Mouse (Mus musculus): ENCODE measurements around the gene Scaf4. TPM values are rescaled to one million over a fixed set of nuclear protein-coding genes. Genes with fewer than 3 reads are reported as not detected.
"Not testable (repeated sequence)": the region's sequence is repeated elsewhere in the genome, so short reads cannot be mapped to it uniquely, and the experiment has no call there.

Scaf4 gene
- polyA plus RNA-seq, 1 experiment, result 19.6 TPM

DNA sequence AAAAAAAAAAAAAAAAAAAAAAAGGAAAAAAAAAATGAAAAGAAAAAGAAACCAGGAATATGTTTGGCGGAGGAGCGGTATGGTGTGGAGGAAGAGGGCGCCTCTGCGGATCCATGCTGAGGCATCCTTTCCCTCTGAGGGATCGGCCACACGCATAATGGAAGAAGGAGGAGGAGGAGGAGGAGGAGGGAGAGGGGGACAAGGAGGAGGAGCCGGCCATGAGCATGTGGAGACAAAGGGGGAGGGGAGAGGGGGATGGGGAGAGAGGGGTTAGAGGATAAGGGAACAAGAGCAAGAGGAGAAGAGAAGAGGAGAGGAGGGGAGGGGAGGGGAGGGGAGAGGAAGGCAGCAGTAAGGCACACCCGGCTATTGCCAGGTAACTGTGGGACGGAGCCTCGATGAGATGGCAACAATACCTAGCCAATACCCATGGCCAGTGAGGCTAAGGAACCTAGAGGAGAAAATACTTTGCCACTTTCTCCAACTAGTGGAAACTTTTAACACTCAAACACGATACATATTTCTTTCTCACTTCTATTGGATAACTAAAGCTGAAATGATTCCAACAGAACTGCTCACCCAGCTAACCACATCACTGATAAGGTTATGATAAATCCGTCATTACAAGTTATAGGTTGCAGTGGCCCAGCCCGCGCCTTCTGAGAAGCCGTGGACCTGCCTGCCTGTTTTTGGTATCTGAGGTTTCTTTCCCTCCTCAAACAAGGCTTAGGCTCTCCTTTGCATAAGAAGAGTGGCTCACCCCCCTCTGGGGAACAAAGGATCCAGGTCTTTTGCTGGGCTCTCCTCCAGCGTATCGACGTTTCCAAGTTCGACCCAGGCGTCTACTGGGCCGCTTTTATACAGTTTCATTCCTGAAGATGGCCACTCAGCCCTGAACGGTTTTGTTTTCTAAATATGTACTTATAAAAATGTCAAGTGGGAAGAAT, 13.4 kb upstream of the Scaf4 start:
- DNase-seq (ENCODE audit: low read depth, low spot score), result no peak
- 37% methylated on average over 21 of the region's 22 CpGs for WGBS

DNA sequence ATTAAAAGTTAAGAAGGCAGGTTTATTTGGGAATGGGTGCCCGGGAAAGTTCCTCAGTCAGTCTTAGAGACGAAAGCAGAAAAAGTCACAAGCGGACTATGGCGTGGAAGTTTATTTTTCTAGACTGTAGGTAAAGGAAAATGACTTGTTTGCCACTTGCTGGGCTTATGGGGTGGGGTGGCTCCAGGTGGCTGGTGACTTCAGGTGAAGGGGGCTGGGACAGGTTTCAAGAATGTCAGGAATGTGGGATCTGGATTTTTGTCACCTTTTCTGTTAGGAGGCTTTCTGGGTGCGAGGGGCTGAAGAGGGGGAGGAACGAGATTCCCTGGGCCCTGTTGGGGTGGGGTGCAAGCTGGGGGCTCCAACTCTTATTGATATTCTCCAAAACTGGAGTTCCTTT, 7.4 kb upstream of the Scaf4 start:
- no peak for DNase-seq (ENCODE audit: low read depth, low spot score)
- WGBS, result 57% methylated on average over 6 of the region's 6 CpGs

DNA sequence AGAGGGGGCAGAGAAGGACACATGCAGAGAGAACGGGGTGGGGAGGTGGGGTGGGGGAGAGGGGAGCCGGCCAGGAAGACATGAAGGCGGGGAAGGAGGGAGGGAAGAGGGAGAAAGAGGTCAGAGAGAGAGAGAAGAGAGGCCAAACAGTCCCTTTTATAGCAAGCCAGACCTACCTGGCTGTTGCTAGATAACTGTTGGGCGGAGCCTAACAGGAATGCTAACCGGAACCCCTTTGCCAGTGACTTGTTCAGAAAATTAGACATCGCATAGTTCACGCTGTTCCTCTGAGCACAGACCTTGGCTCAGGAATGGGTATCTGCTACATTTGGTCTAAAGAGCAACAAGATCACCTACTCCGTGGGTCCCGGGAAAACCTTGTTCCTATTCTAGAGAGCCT, 6.7 kb upstream of the Scaf4 start:
- 32% methylated on average over 9 of the region's 9 CpGs for WGBS
- DNase-seq (ENCODE audit: low read depth, low spot score), result no peak

DNA sequence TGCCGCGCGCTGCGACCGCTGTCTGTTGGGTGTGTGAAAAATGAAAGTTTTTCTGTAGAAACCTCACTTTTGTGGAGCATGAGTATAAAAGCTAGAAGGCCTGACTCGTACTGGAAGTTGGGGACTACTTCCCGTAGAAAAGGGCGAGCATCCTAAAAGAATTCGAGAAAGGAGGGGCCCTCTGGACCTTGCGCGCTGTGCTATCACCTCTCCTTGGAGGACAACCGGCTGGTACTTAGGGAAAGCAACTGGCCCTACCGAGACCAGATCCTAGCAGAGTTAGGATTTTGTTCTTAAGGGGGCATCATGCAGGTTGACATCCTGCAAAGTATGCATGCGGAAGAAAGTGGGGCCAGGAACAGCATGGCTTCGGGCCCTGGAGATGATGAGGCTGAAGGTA, 613 bp upstream of the Scaf4 start:
- DNase-seq (ENCODE audit: low read depth, low spot score), result no peak
- WGBS, result 5% methylated on average over 15 of the region's 15 CpGs

DNA sequence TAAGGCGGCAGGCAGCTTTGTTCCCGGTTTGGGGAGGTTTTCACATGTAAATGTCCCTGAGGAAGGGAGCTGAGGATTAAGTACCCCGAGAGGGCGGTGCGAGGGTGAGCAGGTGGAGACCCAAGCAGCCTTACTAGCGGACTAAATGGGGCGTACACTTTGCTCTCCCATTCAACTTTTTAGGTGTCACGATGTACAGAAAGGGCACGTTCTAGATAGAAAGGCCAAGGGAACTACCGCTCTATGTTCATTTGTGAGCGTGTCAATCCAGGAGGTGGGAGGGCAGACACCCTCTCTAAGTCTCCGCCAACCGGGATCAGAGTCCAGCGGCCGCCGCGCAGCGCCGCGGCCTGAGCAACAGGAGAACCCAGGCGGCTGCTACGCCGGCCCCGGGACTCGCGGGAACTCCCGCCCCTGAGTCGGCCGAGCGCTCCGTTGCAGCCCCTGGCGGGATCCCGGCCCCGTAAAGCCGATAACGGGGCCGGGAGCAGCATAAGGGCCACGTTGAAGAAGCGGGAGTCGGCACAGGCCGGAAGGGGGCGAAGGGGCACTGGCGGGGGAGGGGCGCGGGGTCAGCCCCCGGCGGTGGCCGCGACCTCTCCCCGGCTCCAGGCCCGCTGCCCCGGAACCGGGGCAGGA, 918 bp downstream of the Scaf4 start:
- DNase-seq (ENCODE audit: low read depth, low spot score), result no peak
- under 1% methylated on average over 50 of the region's 53 CpGs for WGBS

DNA sequence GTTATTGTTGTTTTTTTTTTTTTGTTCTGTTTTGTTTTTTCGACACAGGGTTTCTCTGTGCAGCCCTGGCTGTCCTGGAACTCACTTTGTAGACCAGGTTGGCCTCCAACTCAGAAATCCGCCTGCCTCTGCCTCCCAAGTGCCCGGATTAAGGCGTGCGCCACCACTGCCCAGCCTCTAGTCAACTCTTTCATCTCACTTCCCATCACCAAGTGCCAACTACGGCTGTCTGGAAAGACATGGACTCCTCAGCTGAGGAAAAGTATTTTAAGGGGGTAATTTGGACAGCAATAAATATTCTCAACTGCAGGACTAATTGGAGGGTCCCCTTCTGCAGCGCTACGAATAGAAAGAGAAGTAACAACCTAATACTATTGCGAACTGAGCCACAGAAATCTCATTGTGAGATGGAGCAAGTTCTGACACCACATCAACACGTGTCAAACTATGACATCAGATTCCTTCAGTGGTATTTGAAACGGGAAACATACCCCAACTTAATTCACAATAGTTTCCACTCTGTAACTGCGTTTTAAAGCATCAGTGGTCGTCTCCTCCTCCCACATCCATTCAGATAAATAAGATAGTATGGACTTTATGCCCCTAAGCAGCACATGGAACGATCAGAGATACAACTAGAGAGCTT, 1.6 kb downstream of the Scaf4 start:
- no peak for DNase-seq (ENCODE audit: low read depth, low spot score)
- WGBS, result 26% methylated on average over 14 of the region's 14 CpGs

DNA sequence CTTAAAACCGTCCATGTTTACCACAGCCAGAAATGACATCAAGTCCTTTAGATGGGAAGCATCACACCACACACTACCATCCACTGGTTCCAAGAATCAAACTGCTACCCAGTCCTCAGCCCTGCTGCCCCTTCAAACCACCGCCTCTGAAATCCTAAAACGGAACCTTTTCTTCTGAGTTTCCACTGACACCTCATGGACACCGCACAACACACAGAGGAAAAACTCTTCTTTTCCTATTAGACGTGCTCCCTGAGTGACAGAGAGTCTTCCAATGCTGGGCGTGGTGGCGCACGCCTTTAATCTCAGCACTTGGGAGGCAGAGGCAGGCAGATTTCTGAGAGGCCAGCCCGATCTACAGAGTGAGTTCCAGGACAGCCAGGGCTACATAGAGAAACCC, 2.9 kb downstream of the Scaf4 start:
- WGBS, result 80% methylated on average over 9 of the region's 9 CpGs
- no peak for DNase-seq (ENCODE audit: low read depth, low spot score)

DNA sequence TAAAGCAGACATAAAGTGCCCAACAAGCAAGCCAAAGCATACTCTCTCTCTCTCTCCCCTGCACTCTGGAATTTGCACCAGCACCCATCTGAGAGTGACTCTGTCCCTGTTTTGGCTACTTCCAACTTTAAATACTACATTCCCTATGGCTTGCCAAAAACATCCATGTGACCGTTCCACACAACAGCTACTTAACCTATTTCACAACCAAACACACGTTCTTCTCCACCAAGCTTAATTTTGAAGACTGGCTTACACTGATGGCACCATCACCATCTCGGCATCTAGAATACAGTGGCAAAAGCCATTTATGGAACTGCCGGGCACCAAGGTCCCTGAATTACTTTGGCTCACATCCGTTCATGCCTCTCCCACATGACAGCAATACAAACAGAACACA, 3.3 kb downstream of the Scaf4 start:
- DNase-seq (ENCODE audit: low read depth, low spot score), result no peak
- WGBS, result 30% methylated on average over 5 of the region's 5 CpGs

DNA sequence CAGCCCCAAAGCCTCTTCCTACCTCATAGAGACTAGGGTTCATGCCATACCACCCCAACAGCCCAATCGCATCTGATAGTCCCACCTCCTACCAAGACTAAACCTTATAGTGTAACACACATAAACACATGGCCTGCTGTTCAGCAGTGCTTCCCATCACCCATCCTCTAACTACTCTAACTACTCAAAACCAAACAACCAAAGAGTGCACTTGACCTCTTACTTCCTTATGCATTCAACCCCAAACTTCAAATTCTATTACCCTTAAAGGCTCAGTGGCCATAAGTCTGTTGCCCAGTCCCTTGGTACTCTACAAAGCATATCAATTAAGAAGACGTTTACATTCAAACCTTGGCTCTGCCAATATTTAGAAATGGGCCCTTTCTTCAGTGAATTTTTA, 3.8 kb downstream of the Scaf4 start:
- 42% methylated on average over 2 of the region's 2 CpGs for WGBS
- no peak for DNase-seq (ENCODE audit: low read depth, low spot score)

DNA sequence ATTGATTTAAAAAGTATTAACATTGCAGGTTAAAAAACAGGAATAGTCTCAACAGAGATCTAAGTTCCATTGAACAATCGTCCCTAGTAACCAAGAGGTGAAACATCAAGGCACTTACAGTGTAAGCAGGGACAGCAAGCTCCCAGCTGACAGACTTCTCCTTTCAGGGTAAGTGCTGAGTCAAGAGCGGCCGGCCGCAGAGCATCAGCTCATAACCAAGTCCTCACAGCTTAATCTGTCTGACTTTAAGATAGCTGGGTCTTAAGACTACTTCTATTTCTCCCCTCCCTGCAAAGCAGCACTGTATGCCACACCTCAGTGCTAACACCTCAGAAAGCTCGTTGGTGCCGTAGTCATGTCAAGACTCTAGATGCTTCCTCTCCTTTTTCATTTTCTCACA, 5.2 kb downstream of the Scaf4 start:
- no peak for DNase-seq (ENCODE audit: low read depth, low spot score)
- WGBS, result 35% methylated on average over 6 of the region's 6 CpGs

DNA sequence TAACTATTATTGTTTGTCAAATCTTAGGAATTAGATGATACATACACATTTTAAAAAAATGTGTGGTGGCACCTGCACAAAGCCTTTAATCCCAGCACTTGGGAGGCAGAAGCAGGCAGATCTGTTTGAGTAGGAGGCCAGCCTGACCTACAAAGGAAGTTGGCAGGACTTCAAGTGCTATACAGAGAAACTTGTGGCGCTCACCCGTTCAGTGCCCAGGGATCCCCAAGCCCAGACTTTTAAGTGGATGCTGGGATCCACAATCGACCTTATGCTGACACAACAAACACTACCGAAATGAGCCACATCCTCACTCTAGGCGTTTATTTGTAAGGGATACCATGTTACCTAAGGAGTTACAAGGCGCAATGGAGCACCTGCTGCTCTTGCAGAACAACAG, 8.8 kb downstream of the Scaf4 start:
- DNase-seq (ENCODE audit: low read depth, low spot score), result no peak
- WGBS, result 26% methylated on average over 6 of the region's 6 CpGs

DNA sequence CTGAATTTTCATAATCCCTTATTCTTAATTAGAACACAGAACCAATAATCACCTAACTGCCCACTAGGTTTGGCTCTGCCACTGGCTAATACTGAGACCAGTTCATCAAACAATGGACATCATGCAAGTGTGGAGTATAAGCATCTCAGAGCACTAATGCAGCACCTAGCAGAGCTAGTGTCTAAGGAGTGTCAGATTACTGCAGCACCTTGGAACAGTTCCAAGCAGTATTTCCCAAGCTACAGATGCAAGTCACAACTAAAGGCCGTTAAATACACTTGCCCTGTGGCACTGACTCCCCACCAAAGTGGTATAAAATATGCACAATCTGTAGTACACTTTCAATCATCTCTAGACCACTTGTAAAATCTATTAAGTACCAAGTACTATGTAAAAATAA, 17.7 kb downstream of the Scaf4 start:
- WGBS, result 4% methylated on average over 1 of the region's 1 CpGs

DNA sequence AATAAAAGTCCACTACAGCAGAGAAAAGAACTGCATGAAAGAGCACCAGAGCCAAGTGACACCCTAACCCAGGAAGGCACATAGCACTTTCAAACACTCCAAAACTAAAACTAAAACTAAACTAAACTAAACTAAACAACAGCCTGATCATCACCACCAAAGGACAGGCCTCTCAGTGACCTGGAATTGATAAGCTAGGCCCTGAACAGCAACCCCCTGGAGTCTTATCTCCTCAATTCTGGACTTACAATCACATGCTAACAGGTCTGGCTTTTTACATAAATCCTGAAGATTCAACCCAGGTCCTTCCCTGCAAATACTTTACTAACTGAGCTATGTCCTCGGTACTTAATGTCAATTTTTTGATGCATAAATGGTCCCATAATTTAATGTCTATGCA, 19.2 kb downstream of the Scaf4 start:
- WGBS, result 66% methylated on average over 1 of the region's 1 CpGs

More for the DNA sequence above, 17.7 kb downstream of the Scaf4 start:
- no peak for DNase-seq (ENCODE audit: low read depth, low spot score)

DNA sequence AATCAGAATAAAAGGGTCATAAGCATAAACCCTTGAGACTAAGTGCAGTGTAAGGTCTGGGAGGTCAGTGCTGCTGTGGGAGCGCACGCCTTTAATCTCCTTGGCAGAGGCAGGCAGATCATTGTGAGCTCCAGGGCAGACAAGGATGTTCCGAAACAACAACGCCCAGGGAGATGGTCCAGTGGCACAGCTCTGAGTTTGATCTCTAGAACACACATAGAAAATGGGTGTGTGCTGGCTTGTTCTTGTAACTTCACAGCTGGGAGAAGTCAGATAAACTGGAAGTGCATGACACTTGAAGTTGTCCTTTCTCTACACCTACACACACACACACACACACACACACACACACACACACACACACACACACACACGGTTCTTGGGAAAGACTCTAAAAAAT, 20.3 kb downstream of the Scaf4 start:
- no peak for DNase-seq (ENCODE audit: low read depth, low spot score)
- WGBS, result 61% methylated on average over 5 of the region's 5 CpGs

More for the DNA sequence above, 19.2 kb downstream of the Scaf4 start:
- DNase-seq (ENCODE audit: low read depth, low spot score), result no peak

DNA sequence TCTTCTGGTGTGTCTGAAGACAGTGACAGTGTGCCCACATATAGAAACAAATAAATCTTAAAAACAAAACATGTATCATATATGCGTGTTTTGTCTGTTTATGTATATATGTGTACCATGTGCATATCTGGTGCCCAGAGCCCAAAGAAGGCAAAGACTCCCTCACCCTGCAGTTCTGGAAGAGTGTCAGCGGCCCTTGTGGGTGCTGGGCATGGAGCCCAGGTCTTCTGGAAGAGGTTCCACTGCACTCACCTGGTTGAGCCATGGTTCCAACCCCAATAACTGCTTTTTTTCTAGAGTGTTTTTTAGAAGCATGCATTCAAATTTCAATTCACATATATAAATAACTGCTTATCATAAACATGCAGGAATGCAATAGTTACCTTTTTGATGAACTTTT, 22.5 kb downstream of the Scaf4 start:
- WGBS, result 92% methylated on average over 2 of the region's 2 CpGs
- DNase-seq (ENCODE audit: low read depth, low spot score), result no peak

DNA sequence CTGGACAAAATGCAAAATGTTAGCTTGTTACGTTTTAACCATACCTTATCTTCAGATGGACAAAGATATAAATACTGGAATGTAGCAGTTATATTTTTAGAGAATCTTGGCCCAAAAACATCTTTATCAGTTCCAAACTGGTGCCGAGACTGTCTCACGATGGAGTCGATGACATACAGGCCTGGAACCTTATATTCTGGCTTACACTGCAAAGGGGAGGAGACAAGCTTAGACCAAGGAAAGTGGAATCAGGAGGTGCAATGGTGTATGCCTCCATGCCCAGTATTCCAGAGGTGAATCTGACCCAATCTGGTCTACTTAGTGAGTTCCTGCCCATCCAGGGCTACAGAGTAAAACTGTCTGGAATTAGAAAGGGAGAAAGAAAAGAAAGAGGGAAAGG, 24.2 kb downstream of the Scaf4 start:
- 75% methylated on average over 4 of the region's 4 CpGs for WGBS

DNA sequence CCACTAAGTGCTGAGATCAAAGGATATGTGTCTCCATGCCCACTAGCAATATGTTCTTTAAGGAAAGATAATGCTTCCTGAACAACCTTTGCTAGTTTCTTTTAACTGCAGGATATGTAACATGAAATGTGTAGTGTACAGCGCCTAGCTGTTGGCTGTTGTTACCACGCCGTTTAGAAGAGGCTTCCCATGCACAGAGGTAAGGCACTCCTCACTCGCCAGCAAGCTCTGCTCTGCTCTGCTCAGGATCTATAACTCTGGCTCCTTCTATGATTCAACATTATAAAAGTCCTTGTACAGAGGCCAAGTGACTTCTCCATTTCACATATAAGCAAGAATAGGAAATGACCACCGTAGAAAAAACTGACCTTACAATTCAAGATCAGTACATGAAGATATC, 24.7 kb downstream of the Scaf4 start:
- 86% methylated on average over 5 of the region's 5 CpGs for WGBS
- DNase-seq (ENCODE audit: low read depth, low spot score), result no peak

More for the DNA sequence above, 24.2 kb downstream of the Scaf4 start:
- DNase-seq (ENCODE audit: low read depth, low spot score), result no peak

DNA sequence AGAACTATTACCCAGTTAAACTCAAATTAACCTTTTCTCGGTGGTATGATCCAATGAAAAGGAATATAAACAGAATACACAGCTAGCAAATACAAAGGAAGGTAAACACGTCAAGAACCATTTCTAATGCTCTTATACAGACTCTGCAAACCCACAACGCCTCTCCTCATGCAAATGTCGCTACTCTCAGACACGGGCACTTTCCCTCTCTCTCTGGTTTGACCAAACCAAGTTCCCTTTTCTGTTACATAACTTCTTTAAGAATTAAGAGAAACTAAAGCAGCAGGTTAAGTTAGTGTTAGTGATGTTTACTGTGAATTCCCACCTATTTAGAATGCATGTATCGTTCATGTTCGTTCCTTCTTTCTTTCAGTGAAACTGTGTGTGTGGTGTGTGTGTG, 25.4 kb downstream of the Scaf4 start:
- 78% methylated on average over 7 of the region's 7 CpGs for WGBS

DNA sequence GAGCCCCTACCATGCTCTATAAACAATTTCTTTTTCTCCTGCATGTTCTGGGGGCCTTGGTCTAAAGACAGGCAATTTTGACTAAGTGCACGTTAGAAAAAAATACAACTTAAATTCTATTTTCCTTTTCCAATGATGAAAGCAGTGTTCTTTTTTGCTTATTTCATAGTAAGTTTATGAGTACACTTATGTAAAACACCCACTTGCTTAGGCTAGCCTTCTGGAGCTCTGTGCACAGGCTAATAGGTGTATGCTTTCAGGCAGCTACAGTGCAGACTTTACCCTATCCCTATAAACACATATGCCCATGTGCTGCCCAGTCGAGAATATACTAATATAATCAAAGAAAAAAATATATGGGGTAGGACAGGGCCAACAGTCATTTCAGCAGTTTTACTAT, 31.8 kb downstream of the Scaf4 start:
- 78% methylated on average over 2 of the region's 2 CpGs for WGBS
- no peak for DNase-seq (ENCODE audit: low read depth, low spot score)

More for the DNA sequence above, 25.4 kb downstream of the Scaf4 start:
- DNase-seq (ENCODE audit: low read depth, low spot score), result no peak

DNA sequence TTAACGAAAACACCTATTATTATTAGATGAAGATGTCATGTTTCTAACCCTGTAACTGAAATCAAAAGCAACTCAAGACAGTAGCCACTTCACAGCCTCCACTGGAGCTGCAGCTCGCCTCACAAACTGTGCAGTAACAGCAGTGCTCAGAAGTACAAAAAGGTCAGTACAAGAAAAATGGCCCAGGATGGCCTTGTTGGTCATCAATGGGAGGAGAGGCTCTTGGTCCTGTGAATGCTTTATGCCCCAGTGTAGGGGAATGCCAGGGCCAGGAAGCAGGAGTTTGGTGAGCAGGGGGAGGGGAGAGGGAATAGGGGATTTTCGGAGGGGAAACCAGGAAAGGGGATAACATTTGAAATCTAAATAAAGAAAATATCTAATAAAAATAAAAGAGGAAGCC, 33.0 kb downstream of the Scaf4 start:
- not testable (repeated sequence) for DNase-seq (ENCODE audit: low read depth, low spot score)
- 96% methylated on average over 3 of the region's 3 CpGs for WGBS

DNA sequence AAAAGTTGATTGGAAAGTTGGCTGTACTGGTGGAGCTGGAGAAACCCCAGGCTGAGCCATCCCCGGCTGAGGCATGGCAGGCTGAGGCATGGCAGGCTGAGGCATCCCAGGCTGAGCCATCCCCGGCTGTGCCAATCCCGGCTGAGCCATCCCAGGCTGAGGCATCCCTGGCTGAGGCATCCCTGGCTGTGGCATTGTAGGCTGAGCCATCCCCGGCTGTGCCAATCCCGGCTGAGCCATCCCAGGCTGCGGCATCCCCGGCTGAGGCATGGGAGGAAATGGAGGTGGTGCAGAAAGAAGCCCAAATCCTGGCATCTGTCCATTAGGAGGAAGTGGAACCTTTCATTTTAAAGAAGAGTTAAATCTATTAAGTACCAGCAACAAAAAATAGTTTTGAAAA, 34.2 kb downstream of the Scaf4 start:
- DNase-seq (ENCODE audit: low read depth, low spot score), result no peak
- WGBS, result 86% methylated on average over 7 of the region's 7 CpGs
